Mouse (Mus musculus) embryonic facial prominence, embryonic 12.5 days (tissue): ENCODE data around the gene Zfp740. TPM values are rescaled to one million over a fixed set of nuclear protein-coding genes. Genes with fewer than 3 reads are reported as not detected.

Experiments used
- ATAC-seq: fragments of 200-750 bp; cut with Nextera tagmentation; 2 replicates; pipeline ENCODE4 v1.8.0; 2017; ENCODE audit not compliant: insufficient number of reproducible peaks, insufficient read depth, low FRiP score, low TSS enrichment
- H3K27ac ChIP-seq: fragments of 300-500 bp; sonication (generic); 2 replicates; pipeline ENCODE4 v1.5.1; 2016; ENCODE audit warnings: mild to moderate bottlenecking
- H3K27me3 ChIP-seq: fragments of 300-500 bp; sonication (generic); 2 replicates; pipeline ENCODE4 v1.6.1; 2016; ENCODE audit warnings: mild to moderate bottlenecking, moderate library complexity
- H3K36me3 ChIP-seq: fragments of 300-500 bp; sonication (generic); 2 replicates; pipeline ENCODE4 v1.6.1; 2016; ENCODE audit warnings: mild to moderate bottlenecking
- H3K4me1 ChIP-seq: fragments of 300-500 bp; sonication (generic); 2 replicates; pipeline ENCODE4 v1.6.1; 2016
- H3K4me2 ChIP-seq: fragments of 300-500 bp; sonication (generic); replicated peaks from 2 replicates; pipeline ENCODE4 v1.6.1; 2016; ENCODE audit warnings: mild to moderate bottlenecking, moderate library complexity
- H3K4me3 ChIP-seq: fragments of 300-500 bp; sonication (generic); 2 replicates; pipeline ENCODE4 v1.5.1; 2016; ENCODE audit warnings: mild to moderate bottlenecking
- H3K9ac ChIP-seq: fragments of 300-500 bp; sonication (generic); 2 replicates; pipeline ENCODE4 v1.6.1; 2016; ENCODE audit warnings: mild to moderate bottlenecking, moderate library complexity
- H3K9me3 ChIP-seq: fragments of 300-500 bp; sonication (generic); 2 replicates; pipeline ENCODE4 v1.6.1; 2016; ENCODE audit warnings: mild to moderate bottlenecking, moderate library complexity
- WGBS: fragments of 180-500 bp; shearing (Covaris S2); methylation state at CpG from one replicate; pipeline ENCODE4 v1.1.7; 2016; 5-methylcytosine and 5-hydroxymethylcytosine counted together
- polyA plus RNA-seq: library from polyadenylated mRNA; unstranded; fragments of >200 nt; fragmentation: Nextera tagmentation; extraction: Ambion mirVana; gene quantifications from 2 replicates; pipeline ENCODE4 v1.2.1, GENCODE M21; 2016

The Zfp740 gene
- polyA plus RNA-seq, 1 experiment from 2014 or later, result 119 TPM

GRCm38 (mm10) chr15:102176571-102177316, 26.3 kb upstream of the Zfp740 start:
- H3K9ac ChIP-seq, result no peak overlapping the region
- no peak overlapping the region for H3K27ac ChIP-seq
- no peak for ATAC-seq
- no peaks in the 10 kb centered on the region; the same call in 1 of the 2 replicates for H3K4me1 ChIP-seq
- no peak overlapping the region for H3K4me2 ChIP-seq
- H3K9me3 ChIP-seq, result no peaks in the 10 kb centered on the region
- WGBS, result 87% methylated on average over 7 of the region's 7 CpGs
- H3K36me3 ChIP-seq, result peaks cover 22% of the 10 kb centered on the region
- no peak overlapping the region for H3K4me3 ChIP-seq
- no peaks in the 10 kb centered on the region for H3K27me3 ChIP-seq

- Histone ChIP-seq H3K36me3 (peaks cover 22% of the 10 kb centered on the region), H3K4me2 (no peak overlapping the region), H3K4me1 (no peaks in the 10 kb centered on the region; the same call in 1 of the 2 replicates), H3K9me3 (no peaks in the 10 kb centered on the region), H3K9ac (no peak overlapping the region), H3K27me3 (no peaks in the 10 kb centered on the region), H3K27ac (no peak overlapping the region), H3K4me3 (no peak overlapping the region)
- ATAC-seq, result no peak
- 83% methylated on average over 8 of the region's 8 CpGs for WGBS
Observed at GRCm38 (mm10) chr15:102177417-102177816, 25.6 kb upstream of the Zfp740 start.

DNA sequence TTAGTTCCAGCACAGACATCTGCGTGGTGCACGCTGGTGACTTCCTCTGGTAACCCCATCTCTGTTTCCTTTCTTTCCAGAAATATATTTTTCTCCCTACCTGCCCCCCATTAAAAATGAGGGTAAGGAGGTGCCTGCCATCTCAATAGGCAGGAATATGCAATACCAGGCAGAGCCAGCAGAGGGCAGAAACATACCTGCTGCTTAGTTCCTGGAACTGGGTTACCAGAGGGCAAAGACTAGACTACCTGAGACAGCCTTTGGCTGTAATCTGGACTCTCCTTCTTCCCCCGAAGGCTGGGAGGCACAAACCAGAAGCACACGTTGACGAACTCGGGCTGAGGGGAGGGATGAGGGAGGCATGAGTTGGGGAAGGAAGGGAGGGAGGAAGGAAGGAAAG, 24.8 kb upstream of the Zfp740 start:
- peaks cover 26% of the 10 kb centered on the region for H3K36me3 ChIP-seq

GRCm38 (mm10) chr15:102179106-102179505, 23.9 kb upstream of the Zfp740 start:
- no peak for ATAC-seq
- H3K4me1 ChIP-seq, result no peaks in the 10 kb centered on the region; the same call in 1 of the 2 replicates
- peaks cover 32% of the 10 kb centered on the region for H3K36me3 ChIP-seq
- H3K4me2 ChIP-seq, result no peak overlapping the region
- 74% methylated on average over 9 of the region's 9 CpGs for WGBS
- H3K9me3 ChIP-seq, result no peaks in the 10 kb centered on the region
- H3K27me3 ChIP-seq, result no peaks in the 10 kb centered on the region
- no peak overlapping the region for H3K4me3 ChIP-seq
- no peak overlapping the region for H3K27ac ChIP-seq
- H3K9ac ChIP-seq, result no peak overlapping the region

More for the DNA sequence above, 24.8 kb upstream of the Zfp740 start:
- Histone ChIP-seq H3K4me3 (no peak overlapping the region), H3K9me3 (no peaks in the 10 kb centered on the region), H3K27ac (no peak overlapping the region), H3K4me1 (no peaks in the 10 kb centered on the region; the same call in 1 of the 2 replicates), H3K9ac (no peak overlapping the region), H3K27me3 (no peaks in the 10 kb centered on the region), H3K4me2 (no peak overlapping the region)
- ATAC-seq, result no peak
- 30% methylated on average over 6 of the region's 6 CpGs for WGBS

DNA sequence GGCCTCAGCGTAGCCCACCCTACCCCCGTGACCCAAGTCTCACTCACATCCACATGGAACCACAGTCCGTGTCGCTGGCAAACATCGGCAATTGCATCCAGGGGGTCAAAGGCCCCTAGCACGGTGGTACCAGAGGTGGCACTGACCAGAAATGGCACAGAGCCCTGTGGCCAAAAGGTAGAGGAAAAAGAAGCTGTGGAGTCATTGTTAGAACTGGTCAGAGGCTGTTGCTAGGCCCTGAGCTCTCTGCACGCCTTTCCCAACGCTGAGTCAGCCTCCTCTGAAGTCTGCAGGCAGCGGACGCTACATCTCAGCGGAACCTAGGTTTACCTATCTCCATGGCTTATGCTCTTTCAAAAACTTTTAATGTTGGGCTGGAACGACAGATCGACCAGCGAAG, 23.1 kb upstream of the Zfp740 start:
- H3K36me3 ChIP-seq, result peaks cover 41% of the 10 kb centered on the region
- H3K27ac ChIP-seq, result no peak overlapping the region
- no peak overlapping the region for H3K4me3 ChIP-seq
- no peaks in the 10 kb centered on the region for H3K9me3 ChIP-seq
- no peak overlapping the region for H3K9ac ChIP-seq
- ATAC-seq, result no peak
- no peak overlapping the region for H3K4me2 ChIP-seq
- 91% methylated on average over 14 of the region's 14 CpGs for WGBS
- H3K4me1 ChIP-seq, result no peaks in the 10 kb centered on the region; the same call in 1 of the 2 replicates
- H3K27me3 ChIP-seq, result no peaks in the 10 kb centered on the region

DNA sequence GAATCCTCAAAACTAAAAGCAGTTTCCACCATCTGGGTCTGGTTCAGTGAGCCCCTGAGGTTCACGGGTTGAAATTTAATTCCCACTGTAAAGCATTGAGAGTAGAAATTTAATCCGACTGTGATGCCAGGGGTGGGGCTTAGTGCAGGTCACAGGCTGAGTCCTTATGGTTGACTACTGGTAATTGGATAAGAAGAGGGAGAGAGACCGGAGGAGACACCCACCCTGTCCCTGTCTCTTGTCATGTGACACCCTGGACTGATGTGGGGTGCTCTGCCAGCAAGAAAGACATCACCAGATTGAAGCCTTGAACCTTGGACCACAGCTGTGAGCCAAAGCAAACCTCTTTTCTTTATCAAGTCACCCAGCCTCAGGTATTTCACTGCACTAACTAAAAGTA, 20.0 kb upstream of the Zfp740 start:
- ATAC-seq, result no peak
- Histone ChIP-seq H3K4me2 (no peak overlapping the region), H3K27ac (no peak overlapping the region; the same call in 1 of the 2 replicates), H3K36me3 (peaks cover 51% of the 10 kb centered on the region), H3K9ac (no peak overlapping the region), H3K27me3 (no peaks in the 10 kb centered on the region), H3K4me3 (no peak overlapping the region), H3K4me1 (no peaks in the 10 kb centered on the region; the same call in 1 of the 2 replicates), H3K9me3 (no peaks in the 10 kb centered on the region)
- WGBS, result 34% methylated on average over 3 of the region's 3 CpGs

- H3K4me1 ChIP-seq, result no peaks in the 10 kb centered on the region
- no peak overlapping the region for H3K9ac ChIP-seq
- no peaks in the 10 kb centered on the region for H3K27me3 ChIP-seq
- peaks cover 42% of the 10 kb centered on the region for H3K36me3 ChIP-seq
- H3K27ac ChIP-seq, result no peak overlapping the region
- 74% methylated on average over 11 of the region's 11 CpGs for WGBS
- no peak overlapping the region for H3K4me2 ChIP-seq
- no peaks in the 10 kb centered on the region for H3K9me3 ChIP-seq
- no peak overlapping the region for H3K4me3 ChIP-seq
- no peak for ATAC-seq
Observed at GRCm38 (mm10) chr15:102186239-102186638, 16.8 kb upstream of the Zfp740 start.

DNA sequence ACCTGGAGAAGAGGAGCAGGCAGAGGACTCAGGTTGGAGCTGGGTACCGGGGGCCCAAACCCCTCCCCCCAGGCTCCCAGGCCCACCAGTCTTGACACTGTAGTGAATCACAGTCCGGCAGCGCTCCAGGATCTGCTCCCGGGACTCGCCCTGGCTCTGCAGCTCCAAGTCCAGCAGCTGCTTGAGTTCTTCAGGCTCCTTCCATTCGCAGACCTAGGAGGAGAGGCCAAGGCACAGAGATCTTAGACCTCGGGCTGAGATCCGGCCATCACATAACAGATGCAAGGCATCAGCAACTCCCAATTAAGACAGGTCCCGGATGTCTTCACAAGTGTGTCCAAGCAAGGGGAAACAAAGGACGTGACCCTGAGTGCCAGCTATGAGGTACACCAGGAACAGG, 15.0 kb upstream of the Zfp740 start:
- H3K4me2 ChIP-seq, result no peak overlapping the region
- peaks cover 40% of the 10 kb centered on the region for H3K36me3 ChIP-seq
- peaks cover 5% of the 10 kb centered on the region; the same call in 1 of the 2 replicates for H3K4me1 ChIP-seq
- no peak for ATAC-seq
- no peaks in the 10 kb centered on the region for H3K9me3 ChIP-seq
- H3K27me3 ChIP-seq, result no peaks in the 10 kb centered on the region
- WGBS, result 87% methylated on average over 10 of the region's 10 CpGs
- no peak overlapping the region; the same call in 1 of the 2 replicates for H3K27ac ChIP-seq
- H3K9ac ChIP-seq, result no peak overlapping the region
- H3K4me3 ChIP-seq, result no peak overlapping the region

GRCm38 (mm10) chr15:102188883-102189282, 14.2 kb upstream of the Zfp740 start:
- WGBS, result 66% methylated on average over 6 of the region's 6 CpGs

GRCm38 (mm10) chr15:102191699-102192098, 11.3 kb upstream of the Zfp740 start:
- Histone ChIP-seq H3K27ac (no peak overlapping the region), H3K9ac (no peak overlapping the region), H3K36me3 (0 out of 2 replicates have a peak, but pooled peaks cover 11% of the 10 kb centered on the region), H3K4me1 (peaks cover 5% of the 10 kb centered on the region; the same call in 1 of the 2 replicates), H3K4me3 (no peak overlapping the region), H3K9me3 (no peaks in the 10 kb centered on the region), H3K27me3 (no peaks in the 10 kb centered on the region), H3K4me2 (no peak overlapping the region)
- 61% methylated on average over 7 of the region's 7 CpGs for WGBS
- ATAC-seq, result no peak

More at GRCm38 (mm10) chr15:102188883-102189282, 14.2 kb upstream of the Zfp740 start:
- no peak overlapping the region for H3K9ac ChIP-seq
- no peak overlapping the region for H3K27ac ChIP-seq
- H3K4me1 ChIP-seq, result peaks cover 5% of the 10 kb centered on the region; the same call in 1 of the 2 replicates
- no peaks in the 10 kb centered on the region for H3K9me3 ChIP-seq
- ATAC-seq, result no peak
- H3K27me3 ChIP-seq, result no peaks in the 10 kb centered on the region
- no peak overlapping the region for H3K4me3 ChIP-seq
- no peak overlapping the region for H3K4me2 ChIP-seq
- peaks cover 33% of the 10 kb centered on the region for H3K36me3 ChIP-seq

DNA sequence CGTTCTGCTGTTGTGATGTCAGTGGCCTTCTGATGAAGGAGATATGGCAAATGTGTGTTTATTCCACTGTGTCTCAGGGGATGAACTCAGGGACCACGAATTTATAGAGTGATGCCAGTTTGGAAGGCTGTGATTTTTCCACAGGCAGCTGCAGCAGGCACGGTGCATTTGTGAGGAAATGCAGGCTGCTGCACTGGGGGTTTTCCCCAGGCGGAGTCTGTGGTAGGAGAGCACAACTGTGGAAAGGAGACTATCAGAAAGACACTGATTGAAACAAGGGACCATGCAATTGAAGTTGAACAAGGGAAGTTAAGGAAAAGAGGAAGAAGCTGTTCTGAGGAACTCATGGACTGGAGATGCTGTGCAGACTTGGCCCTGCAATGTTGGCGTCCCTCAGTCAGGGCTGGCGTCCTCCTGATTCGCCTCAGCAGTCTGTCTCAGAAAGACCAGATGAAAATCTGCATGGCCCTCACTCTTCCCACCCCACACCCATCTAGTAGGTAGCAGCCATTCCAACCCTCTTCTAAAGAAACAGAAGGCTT, 10.7 kb upstream of the Zfp740 start:
- Histone ChIP-seq H3K9ac (no peak overlapping the region), H3K27ac (peak overlapping the region; percentile 17; the same call in 1 of the 2 replicates), H3K36me3 (0 out of 2 replicates have a peak, but pooled peaks cover 8% of the 10 kb centered on the region), H3K9me3 (no peaks in the 10 kb centered on the region), H3K4me3 (no peak overlapping the region), H3K27me3 (no peaks in the 10 kb centered on the region), H3K4me1 (peaks cover 5% of the 10 kb centered on the region; the same call in 1 of the 2 replicates), H3K4me2 (no peak overlapping the region)
- no peak for ATAC-seq
- 72% methylated on average over 7 of the region's 7 CpGs for WGBS
